Mouse (Mus musculus) CH12.LX (cell line): ENCODE data around the gene Hdac11. TPM values are rescaled to one million over a fixed set of nuclear protein-coding genes. Genes with fewer than 3 reads are reported as not detected.
A peak's percentile ranks its signal among the peaks of the same experiment; 100 is the strongest.

ENCODE experiments used
- DNase-seq: peaks from one replicate; pipeline ENCODE4 v3.0.0-alpha.2; 2013; ENCODE audit errors: extremely low read depth
- H3K27ac ChIP-seq: 2 replicates; pipeline ENCODE4 v1.5.1; 2012; ENCODE audit warnings: low read depth, mild to moderate bottlenecking, control low read depth, moderate library complexity; ENCODE audit not compliant: insufficient read depth
- H3K27me3 ChIP-seq: replicated peaks from 2 replicates; pipeline ENCODE3; 2012; ENCODE audit warnings: inconsistent platforms
- H3K36me3 ChIP-seq, 2 experiments: replicated peaks in 1 of 2; 2 replicates each; pipeline versions ENCODE3 to v1.6.1; 2012; ENCODE audit warnings: inconsistent platforms in 1 of 2, low read length in 1 of 2, mild to moderate bottlenecking in 1 of 2, mixed read lengths in 1 of 2, moderate library complexity in 1 of 2; ENCODE audit not compliant: control insufficient read depth in 1 of 2, insufficient read depth in 1 of 2
- H3K4me1 ChIP-seq, 2 experiments: 2 replicates each; pipeline ENCODE4 v1.6.1; 2012; ENCODE audit warnings: inconsistent platforms in 1 of 2, moderate library complexity in 1 of 2; ENCODE audit not compliant: insufficient read depth in 2 of 2, control insufficient read depth in 1 of 2
- H3K4me2 ChIP-seq: 2 replicates; pipeline ENCODE4 v1.6.1; 2012; ENCODE audit warnings: low read depth, mild to moderate bottlenecking, control low read depth; ENCODE audit not compliant: poor library complexity, insufficient read depth, severe bottlenecking
- H3K4me3 ChIP-seq, 3 experiments: fragments of 150-350 bp in 1 of 3; sonication (generic) in 1 of 3; replicated peaks in 1 of 3; 2 replicates each; pipeline versions ENCODE3 to v1.5.1; 2011 to 2012; ENCODE audit warnings: low read depth in 2 of 3, low read length in 2 of 3, mild to moderate bottlenecking in 2 of 3, moderate library complexity in 2 of 3, control low read depth in 1 of 3, improper control_type of control experiment in 1 of 3, inconsistent platforms in 1 of 3, mixed read lengths in 1 of 3; ENCODE audit not compliant: poor library complexity in 1 of 3
- H3K79me2 ChIP-seq: replicated peaks from 2 replicates; pipeline ENCODE4 v1.6.1; 2012; ENCODE audit warnings: mild to moderate bottlenecking, moderate library complexity; ENCODE audit not compliant: control insufficient read depth, poor library complexity, insufficient read depth, severe bottlenecking; ENCODE audit errors: extremely low read depth
- H3K9ac ChIP-seq: 2 replicates; pipeline ENCODE4 v1.6.1; 2012; ENCODE audit warnings: low read depth, mild to moderate bottlenecking, control low read depth, moderate library complexity; ENCODE audit not compliant: insufficient read depth
- H3K9me3 ChIP-seq: replicated peaks from 2 replicates; pipeline ENCODE3; 2012; ENCODE audit warnings: low read length, inconsistent platforms, mixed read lengths
- BHLHE40 ChIP-seq: IDR thresholded peaks from 2 replicates; pipeline ENCODE4 v1.6.1; 2011; ENCODE audit warnings: mild to moderate bottlenecking, low read depth, low read length, improper control_type of control experiment
- CHD1 ChIP-seq: IDR thresholded peaks from 2 replicates; pipeline ENCODE4 v1.6.1; 2012; ENCODE audit warnings: low read depth, low read length, improper control_type of control experiment, inconsistent platforms
- CHD2 ChIP-seq: IDR thresholded peaks from 2 replicates; pipeline ENCODE4 v1.6.1; 2011; ENCODE audit warnings: low read length, improper control_type of control experiment
- CTCF ChIP-seq, 2 experiments: IDR thresholded peaks in 1 of 2; conservative IDR thresholded peaks in 1 of 2; 2 replicates each; pipeline ENCODE4 v1.5.1; 2011 to 2012; ENCODE audit warnings: low read depth in 2 of 2, low read length in 2 of 2, improper control_type of control experiment in 1 of 2, inconsistent platforms in 1 of 2, mild to moderate bottlenecking in 1 of 2, moderate library complexity in 1 of 2
- E2F4 ChIP-seq: IDR thresholded peaks from 2 replicates; pipeline ENCODE4 v1.6.1; 2011; ENCODE audit warnings: low read depth, low read length, improper control_type of control experiment; ENCODE audit not compliant: insufficient replicate concordance
- ELF1 ChIP-seq: IDR thresholded peaks from 2 replicates; pipeline ENCODE4 v1.6.1; 2014; ENCODE audit warnings: low read depth, mild to moderate bottlenecking, inconsistent platforms, low read length, improper control_type of control experiment
- EP300 ChIP-seq: IDR thresholded peaks from 2 replicates; pipeline ENCODE4 v1.6.1; 2011; ENCODE audit warnings: low read length, improper control_type of control experiment
- ETS1 ChIP-seq: conservative IDR thresholded peaks from 2 replicates; pipeline ENCODE4 v1.6.1; 2012; ENCODE audit warnings: low read depth, mild to moderate bottlenecking, inconsistent platforms, low read length, improper control_type of control experiment, moderate library complexity
- GABPA ChIP-seq: IDR thresholded peaks from 2 replicates; pipeline ENCODE4 v1.6.1; 2012; ENCODE audit warnings: low read depth, low read length, improper control_type of control experiment, inconsistent platforms; ENCODE audit not compliant: insufficient replicate concordance
- HCFC1 ChIP-seq: IDR thresholded peaks from 2 replicates; pipeline ENCODE4 v1.6.1; 2012; ENCODE audit warnings: low read depth, mild to moderate bottlenecking, inconsistent platforms, low read length, improper control_type of control experiment
- IRF4 ChIP-seq: IDR thresholded peaks from 2 replicates; pipeline ENCODE4 v1.6.1; 2014; ENCODE audit warnings: low read depth, mild to moderate bottlenecking, inconsistent platforms, low read length, improper control_type of control experiment
- JUN ChIP-seq: IDR thresholded peaks from 2 replicates; pipeline ENCODE4 v1.6.1; 2011; ENCODE audit warnings: low read depth, mild to moderate bottlenecking, low read length, improper control_type of control experiment, moderate library complexity; ENCODE audit not compliant: insufficient read depth
- JUND ChIP-seq: conservative IDR thresholded peaks from 2 replicates; pipeline ENCODE4 v1.6.1; 2011; ENCODE audit warnings: low read depth, low read length, improper control_type of control experiment
- KAT2A ChIP-seq: IDR thresholded peaks from 2 replicates; pipeline ENCODE4 v1.6.1; 2012; ENCODE audit warnings: low read length, improper control_type of control experiment, inconsistent platforms; ENCODE audit not compliant: insufficient replicate concordance
- MAFK ChIP-seq: IDR thresholded peaks from 2 replicates; pipeline ENCODE4 v1.6.1; 2011; ENCODE audit warnings: low read length, improper control_type of control experiment; ENCODE audit not compliant: insufficient replicate concordance
- MAZ ChIP-seq: IDR thresholded peaks from 2 replicates; pipeline ENCODE4 v1.6.1; 2012; ENCODE audit warnings: low read depth, mild to moderate bottlenecking, inconsistent platforms, low read length, improper control_type of control experiment, moderate library complexity
- MEF2A ChIP-seq: IDR thresholded peaks from 2 replicates; pipeline ENCODE4 v1.6.1; 2014; ENCODE audit warnings: low read depth, mild to moderate bottlenecking, inconsistent platforms, low read length, improper control_type of control experiment, borderline replicate concordance
- MXI1 ChIP-seq: IDR thresholded peaks from 2 replicates; pipeline ENCODE4 v1.6.1; 2011; ENCODE audit warnings: mild to moderate bottlenecking, low read depth, low read length, improper control_type of control experiment
- MYC ChIP-seq: IDR thresholded peaks from 2 replicates; pipeline ENCODE4 v1.6.1; 2011; ENCODE audit warnings: low read depth, mild to moderate bottlenecking, improper control_type of control experiment, low read length
- NELFE ChIP-seq: IDR thresholded peaks from 2 replicates; pipeline ENCODE4 v1.6.1; 2011; ENCODE audit warnings: low read depth, low read length, improper control_type of control experiment
- NRF1 ChIP-seq: IDR thresholded peaks from 2 replicates; pipeline ENCODE4 v1.6.1; 2014; ENCODE audit warnings: low read depth, mild to moderate bottlenecking, inconsistent platforms, low read length, improper control_type of control experiment, moderate library complexity
- PAX5 ChIP-seq: IDR thresholded peaks from 2 replicates; pipeline ENCODE4 v1.6.1; 2012; ENCODE audit warnings: low read length, inconsistent platforms, mixed read lengths
- POLR2A ChIP-seq: IDR thresholded peaks from 2 replicates; pipeline ENCODE4 v1.6.1; 2011; ENCODE audit warnings: low read depth, mild to moderate bottlenecking, improper control_type of control experiment, low read length
- POLR2AphosphoS2 ChIP-seq: IDR thresholded peaks from 2 replicates; pipeline ENCODE4 v1.6.1; 2011; ENCODE audit warnings: low read depth, low read length, improper control_type of control experiment
- RAD21 ChIP-seq: IDR thresholded peaks from 2 replicates; pipeline ENCODE4 v1.6.1; 2011; ENCODE audit warnings: low read depth, mild to moderate bottlenecking, low read length, improper control_type of control experiment, moderate library complexity
- RCOR1 ChIP-seq: conservative IDR thresholded peaks from 2 replicates; pipeline ENCODE4 v1.6.1; 2012; ENCODE audit warnings: low read depth, mild to moderate bottlenecking, inconsistent platforms, low read length, improper control_type of control experiment
- SIN3A ChIP-seq: IDR thresholded peaks from 2 replicates; pipeline ENCODE4 v1.6.1; 2012; ENCODE audit warnings: low read length, improper control_type of control experiment, inconsistent platforms
- SMC3 ChIP-seq: IDR thresholded peaks from 2 replicates; pipeline ENCODE4 v1.6.1; 2011; ENCODE audit warnings: low read depth, low read length, improper control_type of control experiment
- TBP ChIP-seq: conservative IDR thresholded peaks from 2 replicates; pipeline ENCODE4 v1.6.1; 2011; ENCODE audit warnings: low read depth, low read length, improper control_type of control experiment
- TCF12 ChIP-seq: IDR thresholded peaks from 2 replicates; pipeline ENCODE4 v1.6.1; 2014; ENCODE audit warnings: low read depth, mild to moderate bottlenecking, inconsistent platforms, low read length, improper control_type of control experiment
- UBTF ChIP-seq: IDR thresholded peaks from 2 replicates; pipeline ENCODE4 v1.6.1; 2012; ENCODE audit warnings: low read depth, mild to moderate bottlenecking, inconsistent platforms, low read length, improper control_type of control experiment, moderate library complexity
- USF1 ChIP-seq: IDR thresholded peaks from 2 replicates; pipeline ENCODE4 v1.6.1; 2014; ENCODE audit warnings: low read depth, mild to moderate bottlenecking, inconsistent platforms, low read length, improper control_type of control experiment
- USF2 ChIP-seq: conservative IDR thresholded peaks from 2 replicates; pipeline ENCODE4 v1.6.1; 2011; ENCODE audit warnings: low read depth, low read length, improper control_type of control experiment
- ZC3H11A ChIP-seq: IDR thresholded peaks from 2 replicates; pipeline ENCODE4 v1.6.1; 2012; ENCODE audit warnings: low read depth, mild to moderate bottlenecking, inconsistent platforms, low read length, improper control_type of control experiment
- ZKSCAN1 ChIP-seq: IDR thresholded peaks from 2 replicates; pipeline ENCODE4 v1.6.1; 2012; ENCODE audit warnings: low read depth, inconsistent platforms, low read length, improper control_type of control experiment, borderline replicate concordance
- ZMIZ1 ChIP-seq: IDR thresholded peaks from 2 replicates; pipeline ENCODE4 v1.6.1; 2012; ENCODE audit warnings: low read depth, mild to moderate bottlenecking, inconsistent platforms, low read length, improper control_type of control experiment
- ZNF384 ChIP-seq: IDR thresholded peaks from 2 replicates; pipeline ENCODE4 v1.6.1; 2012; ENCODE audit warnings: low read depth, low read length, improper control_type of control experiment, inconsistent platforms
- dilution Hi-C: fragments of 300-500 bp; cut with MboI; formaldehyde crosslinking; loops from 2 replicates; pipeline ENCODE4 v1.14.3; 2020; ENCODE audit warnings: low sequenced_read_pairs; ENCODE audit not compliant: extremely low pct_unique_long_range_greater_than_20kb, extremely low pct_ligation_motif_present
- in situ Hi-C: fragments of 300-500 bp; cut with MboI; formaldehyde crosslinking; loops from 3 replicates; pipeline ENCODE4 v1.14.3; 2019; ENCODE audit warnings: low sequenced_read_pairs, low pct_ligation_motif_present, low pct_unique_long_range_greater_than_20kb, mixed read lengths
- polyA plus RNA-seq: library from polyadenylated mRNA; unstranded; fragments of >175 nt; gene quantifications from 2 replicates; pipeline ENCODE4 v1.2.1, GENCODE M21; 2012; ENCODE audit warnings: low read depth; ENCODE audit not compliant: insufficient read length
- total RNA-seq, 2 experiments: library from RNA; depleted of rRNA; stranded (reverse); fragments of 300-350 nt in 1 of 2; fragments of >200 nt in 1 of 2; gene quantifications; 2 replicates each; pipeline ENCODE4 v1.2.3; 2012 to 2014

Hdac11 gene
- total and polyA plus RNA-seq, 3 experiments: 0.53 to 2.1 TPM; not detected in 1

GRCm38 (mm10) chr6:91116244-91117145, 40.0 kb upstream of the Hdac11 start, which contains the start of gene Nup210:
Gene Nup210, minus strand, starts transcription at chr6:91116829.
- H3K4me1 ChIP-seq: peaks cover 10 to 46% of the 10 kb centered on the region in 2 experiments
- dilution Hi-C loops (no loop called here), in situ Hi-C loops (no loop called here)
- DNase-seq: peak; percentile 81
- peak within 1 kb of the TSS; percentile 81 for H3K9ac ChIP-seq
- peak within 1 kb of the TSS; percentile 48 for H3K27ac ChIP-seq
- no peaks in the 10 kb centered on the region for H3K27me3 ChIP-seq
- peak within 1 kb of the TSS; percentile 84 to 90 (median 85) for H3K4me3 ChIP-seq
- H3K9me3 ChIP-seq: peaks cover 6% of the 10 kb centered on the region
- peak within 1 kb of the TSS; percentile 88 for H3K4me2 ChIP-seq
- peaks cover 47% of the 10 kb centered on the region for H3K79me2 ChIP-seq
- H3K36me3 ChIP-seq: peaks cover 0 to 13% of the 10 kb centered on the region in 2 experiments
- TF ChIP-seq TCF12 (no peak; the same call in none of the 2 replicates), HCFC1 (peak; percentile 18), IRF4 (no peak; the same call in none of the 2 replicates), MYC (peak; percentile 87), POLR2A (peak; percentile 89), TBP (0 out of 2 replicates have a peak, but pooled peaks have one; percentile 19), NRF1 (peak; percentile 77), PAX5 (no peak), MAFK (no peak), E2F4 (peak; percentile 24; the same call in 1 of the 2 replicates), NELFE (peak; percentile 69), CHD1 (peak; percentile 15; the same call in 1 of the 2 replicates), KAT2A (0 out of 2 replicates have a peak, but pooled peaks have one; percentile 38), MEF2A (peak; percentile 44; the same call in 1 of the 2 replicates), POLR2AphosphoS2 (no peak), CHD2 (peak; percentile 36; the same call in 1 of the 2 replicates), JUN (no peak), ZNF384 (no peak), CTCF (conservative IDR thresholded peaks at IDR 0.05 in 1 of 2, IDR thresholded peaks at IDR 0.05 in 1 of 2; ENCODE audit: low read depth in 2 of 2, low read length in 2 of 2) (peak in 1 of 2 experiments; percentile 64; a peak in 2 of 4 replicates), ELF1 (no peak), ZKSCAN1 (no peak), JUND (no peak), ZC3H11A (no peak), MAZ (0 out of 2 replicates have a peak, but pooled peaks have one; percentile 54), EP300 (no peak), RAD21 (no peak; the same call in 1 of the 2 replicates), GABPA (no peak), SIN3A (peak; percentile 51; the same call in 1 of the 2 replicates), USF2 (no peak), USF1 (peak; percentile 31), SMC3 (no peak; the same call in 1 of the 2 replicates), BHLHE40 (peak; percentile 59), RCOR1 (0 out of 2 replicates have a peak, but pooled peaks have one; percentile 19), UBTF (0 out of 2 replicates have a peak, but pooled peaks have one; percentile 71), MXI1 (peak; percentile 90), ZMIZ1 (peak; percentile 91), ETS1 (no peak)
